Mouse (Mus musculus) thymus, adult 2 months (tissue): ENCODE measurements around the gene Twsg1.

ENCODE experiments used
- CTCF ChIP-seq: fragments of 200-500 bp; IDR thresholded peaks from 2 replicates; pipeline ENCODE4 v1.5.1; 2012; ENCODE audit warnings: mild to moderate bottlenecking, control low read depth, low read length, moderate library complexity, borderline replicate concordance; ENCODE audit not compliant: control insufficient read depth, poor library complexity, insufficient read depth; ENCODE audit errors: extremely low read depth
- POLR2A ChIP-seq: fragments of 200-500 bp; IDR thresholded peaks from 2 replicates; pipeline ENCODE4 v1.6.1; 2012; ENCODE audit warnings: mild to moderate bottlenecking, low read length, control low read depth, moderate library complexity; ENCODE audit not compliant: control insufficient read depth, poor library complexity, insufficient read depth; ENCODE audit errors: extremely low read depth

GRCm38 (mm10) chr17:65962263-65962662 lies 11.2 kb upstream of the Twsg1 start:
- no peak for TF ChIP-seq CTCF
- no peak for TF ChIP-seq POLR2A
